Mouse (Mus musculus) layer of hippocampus, adult 18-20 months (tissue): ENCODE measurements around the gene Nfia. TPM values are rescaled to one million over a fixed set of nuclear protein-coding genes. Genes with fewer than 3 reads are reported as not detected.

ENCODE experiments used
- DNase-seq, 2 experiments: peaks; one replicate each; pipeline ENCODE4 v3.0.0; 2022; ENCODE audit warnings: low spot score in 2 of 2
- total RNA-seq, 2 experiments: library from RNA; stranded (reverse); gene quantifications; 2 replicates each; pipeline ENCODE4 v1.2.3; 2021

The Nfia gene
- total RNA-seq, 2 experiments from 2014 or later, result 94.5 to 95.9 TPM

GRCm38 (mm10) chr4:98114966-98115365 is 342.4 kb downstream of the Nfia start:
- no peak for DNase-seq

GRCm38 (mm10) chr4:98115401-98115800 is 342.9 kb downstream of the Nfia start:
- DNase-seq, result no peak

GRCm38 (mm10) chr4:98116046-98116445 is 343.5 kb downstream of the Nfia start:
- DNase-seq, result no peak

GRCm38 (mm10) chr4:98118126-98118525 is 345.6 kb downstream of the Nfia start:
- no peak for DNase-seq

- no peak for DNase-seq
Measured at GRCm38 (mm10) chr4:98118761-98119675, 346.5 kb downstream of the Nfia start.

- no peak for DNase-seq
Measured at GRCm38 (mm10) chr4:98119949-98120531, 347.5 kb downstream of the Nfia start.

DNA sequence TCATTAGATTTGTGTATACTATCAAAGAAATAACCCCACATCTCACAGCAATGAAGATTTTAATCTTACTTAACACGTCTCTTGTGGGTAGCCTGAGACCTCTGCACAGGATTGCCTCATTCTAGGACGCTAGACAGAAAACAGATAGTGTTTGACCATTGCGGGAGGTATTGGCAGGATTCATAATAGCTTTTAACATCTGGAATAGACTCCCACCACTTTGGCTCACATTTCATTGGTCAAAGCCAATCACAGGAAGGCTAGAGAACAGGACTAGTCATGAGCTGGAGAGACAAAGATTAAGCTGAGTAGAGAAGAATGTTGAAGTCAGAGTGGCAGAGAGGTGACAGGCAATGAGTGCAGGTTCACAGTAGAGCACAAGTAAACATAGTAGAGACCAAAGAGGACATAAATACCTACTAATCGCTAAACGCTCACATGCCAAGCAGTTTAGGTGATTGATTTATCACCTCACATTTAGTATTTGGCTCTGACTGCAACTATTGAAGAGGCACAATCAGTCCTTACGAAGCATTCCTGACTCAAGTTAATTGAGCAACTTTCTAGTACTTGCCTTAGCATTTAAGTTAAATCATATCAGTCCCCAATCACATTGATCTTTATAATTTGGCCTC is 348.3 kb downstream of the Nfia start:
- DNase-seq, result no peak

GRCm38 (mm10) chr4:98126003-98126677 is 353.6 kb downstream of the Nfia start:
- DNase-seq, result no peak

DNA sequence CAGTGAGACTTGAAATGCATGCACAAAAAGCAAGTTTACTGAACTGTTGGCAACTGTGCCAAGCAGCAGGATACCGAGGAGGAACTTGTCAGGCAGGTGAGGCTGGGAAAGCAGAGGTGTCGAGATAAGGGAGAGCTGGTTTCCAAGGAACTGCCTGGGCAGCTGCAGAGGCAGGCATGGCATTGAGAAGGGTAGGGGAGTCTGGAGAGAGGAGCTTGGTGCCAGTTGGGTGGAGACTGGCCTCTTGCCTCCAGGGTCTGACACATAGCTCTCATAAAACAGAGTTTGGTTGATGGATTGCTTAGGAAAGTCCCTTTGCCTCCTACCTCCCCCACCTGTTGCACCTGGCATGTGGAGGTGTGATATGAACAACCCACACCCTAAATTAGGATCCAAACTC is 358.3 kb downstream of the Nfia start:
- DNase-seq, result no peak

- DNase-seq, result no peak
Measured at GRCm38 (mm10) chr4:98134027-98134426, 361.5 kb downstream of the Nfia start.

DNA sequence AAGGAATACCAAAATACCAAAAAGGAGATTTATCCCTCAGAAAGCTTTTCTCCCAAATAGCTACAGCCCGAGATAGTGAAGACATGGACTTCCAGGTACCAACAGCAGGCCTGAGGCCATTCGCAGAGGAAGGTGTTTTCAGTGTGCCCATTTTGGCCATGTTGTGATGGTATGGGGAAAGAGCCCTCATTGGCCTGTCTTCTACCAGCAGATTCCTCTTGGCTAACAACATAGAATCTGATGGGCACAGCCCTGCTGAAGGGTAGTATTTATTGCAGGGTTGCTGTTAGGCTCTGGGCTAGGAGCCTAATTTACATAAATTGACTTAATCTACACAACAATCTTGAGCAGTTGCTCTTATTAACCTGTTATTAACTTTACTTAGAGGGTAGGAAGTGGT is 363.5 kb downstream of the Nfia start:
- DNase-seq, result no peak

DNA sequence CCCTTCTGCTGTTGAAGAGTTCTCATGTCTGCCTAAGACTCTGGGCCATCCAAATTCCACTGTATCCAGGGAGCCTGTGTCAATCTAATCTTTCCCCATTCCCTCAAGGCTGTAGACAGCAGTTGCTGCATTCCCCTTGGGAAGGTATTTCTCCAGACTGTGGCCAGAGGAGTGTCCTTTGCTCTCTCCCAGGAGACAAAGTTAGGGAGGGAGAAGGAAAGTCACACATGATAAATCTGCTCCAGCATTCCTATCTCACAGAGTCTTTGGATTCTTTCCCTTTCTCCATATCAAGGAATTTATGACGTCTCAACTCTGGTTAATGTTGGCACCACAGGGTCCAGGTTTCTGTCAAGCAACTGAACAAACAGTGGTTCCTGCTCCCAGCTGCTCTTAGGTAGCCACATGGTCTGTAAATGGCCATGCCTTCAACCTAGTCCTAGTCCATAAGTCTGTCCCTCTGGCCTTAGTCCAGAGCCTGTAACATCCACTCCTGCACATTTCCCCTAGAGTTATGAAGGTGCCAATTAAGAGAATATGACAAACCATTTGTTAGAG is 370.4 kb downstream of the Nfia start:
- no peak for DNase-seq

DNA sequence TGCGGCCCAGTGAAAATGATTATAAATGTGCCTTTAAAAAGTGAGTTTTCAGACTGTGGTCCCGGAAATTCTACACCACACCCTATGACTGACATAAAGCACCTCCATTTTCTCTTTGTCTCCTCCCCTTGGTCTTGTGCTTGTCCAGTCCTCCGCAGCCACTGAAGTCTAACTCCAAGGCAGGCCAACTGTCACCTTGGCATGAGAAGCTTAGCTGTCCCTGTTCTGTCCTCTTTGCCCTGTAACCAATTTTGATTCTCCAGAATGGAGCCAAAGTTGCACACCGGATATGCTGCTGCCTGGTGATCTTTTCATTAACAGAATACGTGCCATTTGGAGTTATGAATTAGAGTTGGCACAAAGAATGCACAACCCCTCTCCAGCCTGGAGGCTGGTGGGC is 378.0 kb downstream of the Nfia start:
- DNase-seq, result no peak

DNA sequence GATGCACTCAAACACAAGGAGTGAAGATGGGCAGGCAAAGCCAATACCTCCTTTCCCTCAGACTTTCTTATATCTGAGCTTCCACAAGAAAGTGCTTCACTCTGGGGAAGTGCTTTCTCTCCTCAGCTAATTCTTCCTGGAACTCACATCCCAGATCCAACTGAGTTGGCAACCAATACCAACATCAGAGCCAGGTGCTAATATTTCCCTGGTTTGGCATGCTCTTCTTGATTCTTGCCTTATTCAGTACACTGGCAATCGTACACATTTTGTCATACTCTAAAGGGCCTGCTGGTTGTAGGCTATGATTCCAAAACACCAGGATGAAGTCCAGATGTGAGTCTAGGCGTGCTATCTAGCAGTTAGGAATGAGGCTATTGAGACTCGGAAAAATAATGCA is 385.4 kb downstream of the Nfia start:
- no peak for DNase-seq

- DNase-seq, result no peak
Measured at GRCm38 (mm10) chr4:98166379-98166778, 393.8 kb downstream of the Nfia start.

Other genes with a start within 250 kb of the Nfia start
- gene E130114P18Rik, start 5.3 kb downstream of the Nfia start, total RNA-seq, result 1 to 10 TPM; 6.9 to 7.6 TPM